Mouse (Mus musculus): ENCODE results near the gene Dab1.

GRCm38 (mm10) chr4:103580021-103580420 lies 39.1 kb upstream of the Dab1 start:
- TF ChIP-seq CTCF (IDR thresholded peaks at IDR 0.05; ENCODE audit: extremely low read depth, insufficient read depth, insufficient read length, insufficient replicate concordance) (no peak), POLR2A (IDR thresholded peaks at IDR 0.05; ENCODE audit: low read depth, low read length) (no peak)

Data from spleen, adult 2 months (tissue).